Mouse (Mus musculus): ENCODE measurements around the gene Ifnl3.

GRCm38 (mm10) chr7:28572689-28573088, 50.1 kb downstream of the Ifnl3 start:
- TF ChIP-seq CTCF (IDR thresholded peaks at IDR 0.05; ENCODE audit: low read depth) (no peak), EP300 (IDR thresholded peaks at IDR 0.05; ENCODE audit: low read depth) (no peak)

Measured in liver, postnatal 0 days (tissue).